Mouse (Mus musculus): Measurements from ENCODE around the gene Elf4.
A peak's percentile ranks its signal among the peaks of the same experiment; 100 is the strongest.
"Not testable (repeated sequence)": the region's sequence is repeated elsewhere in the genome, so short reads cannot be mapped to it uniquely, and the experiment has no call there.

The Elf4 gene

DNA sequence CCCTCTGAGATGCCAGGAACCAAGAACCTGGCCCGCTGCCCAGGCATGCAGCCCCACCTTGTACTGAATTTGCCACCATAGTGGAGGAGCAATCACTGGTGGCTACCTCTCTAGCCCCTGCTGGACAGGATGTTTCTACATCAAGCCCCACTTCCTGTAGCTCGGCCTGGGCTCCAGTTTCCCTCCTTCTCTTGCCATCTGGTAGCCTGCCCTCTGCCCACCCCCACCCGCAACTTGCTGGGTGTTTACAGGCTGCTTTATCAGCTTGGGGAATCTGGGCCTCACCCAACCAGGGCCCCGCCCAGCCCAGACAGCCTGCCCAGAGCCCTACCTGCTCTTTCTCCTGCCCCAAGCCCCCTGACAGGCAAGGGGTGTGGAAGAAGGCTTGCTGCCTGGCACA, 23.9 kb downstream of the Elf4 start:
- no peak for DNase-seq (ENCODE audit: extremely low spot score)

DNA sequence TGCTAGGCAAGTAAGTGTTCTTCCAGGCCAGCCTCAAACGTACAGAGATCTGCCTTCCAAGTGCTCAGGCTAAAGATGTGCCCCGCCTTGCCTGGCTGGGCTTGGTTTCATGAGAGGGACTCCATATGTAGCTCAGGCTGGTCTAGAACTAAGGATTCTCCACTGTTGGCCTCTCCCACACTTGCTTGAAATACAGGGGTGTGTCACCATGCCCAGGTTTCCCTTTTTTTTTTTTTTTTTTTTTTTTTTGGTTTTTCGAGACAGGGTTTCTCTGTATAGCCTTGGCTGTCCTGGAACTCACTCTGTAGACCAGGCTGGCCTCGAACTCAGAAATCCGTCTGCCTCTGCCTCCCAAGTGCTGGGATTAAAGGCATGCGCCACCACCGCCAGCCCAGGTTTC, 26.9 kb downstream of the Elf4 start:
- not testable (repeated sequence) for DNase-seq (ENCODE audit: extremely low spot score)

DNA sequence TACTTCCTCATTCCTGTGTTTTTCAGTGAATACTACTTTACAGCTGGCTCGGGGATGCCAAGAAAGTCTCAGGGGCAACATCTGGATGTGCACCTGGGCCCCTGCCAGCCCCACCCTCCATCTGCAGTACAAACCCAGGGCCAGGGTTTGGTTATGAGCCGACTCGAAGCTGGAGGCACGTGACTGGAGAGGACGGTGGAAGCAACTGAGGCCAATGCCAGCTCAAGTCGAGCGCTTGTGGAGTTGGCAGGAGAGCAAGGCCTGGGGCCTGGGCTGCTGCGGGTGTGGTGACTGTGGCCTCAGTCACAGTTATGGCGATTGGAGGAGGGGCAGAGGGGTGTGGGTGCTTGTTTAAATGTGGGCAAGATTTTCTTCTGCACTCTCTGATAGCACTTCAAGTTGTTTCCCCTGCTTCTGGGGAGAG, 27.4 kb downstream of the Elf4 start:
- DNase-seq (ENCODE audit: extremely low spot score) = no peak

DNA sequence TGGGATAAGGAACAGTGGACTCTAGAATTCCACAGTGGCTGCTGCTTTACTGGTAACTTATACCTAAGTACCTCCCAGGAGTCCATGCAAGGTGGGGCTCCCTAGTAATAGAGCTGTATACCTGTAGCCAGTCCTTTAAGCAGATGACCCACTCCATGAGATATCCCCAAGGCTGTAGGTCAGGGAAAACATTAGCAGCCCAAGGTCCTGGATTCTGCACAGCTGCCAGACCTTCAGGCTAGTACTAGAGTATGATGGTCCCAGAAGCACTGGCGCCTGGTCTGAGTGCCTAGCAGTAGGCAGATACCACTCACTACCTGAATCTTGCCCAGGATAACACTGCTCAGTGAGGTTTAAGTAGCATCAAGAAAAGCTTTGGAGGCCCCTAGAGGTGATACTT, 28.7 kb downstream of the Elf4 start:
- no peak for DNase-seq (ENCODE audit: extremely low spot score)

DNA sequence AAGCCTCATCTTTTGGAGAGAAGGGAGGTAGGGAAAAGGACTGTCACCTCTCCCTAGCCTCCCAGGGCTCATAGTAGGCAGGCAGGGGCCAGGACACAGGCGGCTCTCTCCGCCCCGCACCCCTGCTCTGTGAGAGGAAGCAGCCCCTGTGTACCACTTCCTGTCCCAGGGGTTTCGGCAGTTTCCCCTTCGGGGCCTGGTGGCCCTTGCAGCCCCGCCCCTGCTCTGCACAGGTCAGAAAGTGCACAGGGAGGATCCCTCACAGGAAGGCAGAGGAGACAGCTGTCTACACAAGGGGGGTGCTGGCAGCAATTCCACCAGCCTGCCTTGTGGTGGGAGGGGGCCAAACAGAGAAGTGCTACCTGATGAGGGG, 29.4 kb downstream of the Elf4 start:
- DNase-seq (ENCODE audit: extremely low spot score) = no peak

DNA sequence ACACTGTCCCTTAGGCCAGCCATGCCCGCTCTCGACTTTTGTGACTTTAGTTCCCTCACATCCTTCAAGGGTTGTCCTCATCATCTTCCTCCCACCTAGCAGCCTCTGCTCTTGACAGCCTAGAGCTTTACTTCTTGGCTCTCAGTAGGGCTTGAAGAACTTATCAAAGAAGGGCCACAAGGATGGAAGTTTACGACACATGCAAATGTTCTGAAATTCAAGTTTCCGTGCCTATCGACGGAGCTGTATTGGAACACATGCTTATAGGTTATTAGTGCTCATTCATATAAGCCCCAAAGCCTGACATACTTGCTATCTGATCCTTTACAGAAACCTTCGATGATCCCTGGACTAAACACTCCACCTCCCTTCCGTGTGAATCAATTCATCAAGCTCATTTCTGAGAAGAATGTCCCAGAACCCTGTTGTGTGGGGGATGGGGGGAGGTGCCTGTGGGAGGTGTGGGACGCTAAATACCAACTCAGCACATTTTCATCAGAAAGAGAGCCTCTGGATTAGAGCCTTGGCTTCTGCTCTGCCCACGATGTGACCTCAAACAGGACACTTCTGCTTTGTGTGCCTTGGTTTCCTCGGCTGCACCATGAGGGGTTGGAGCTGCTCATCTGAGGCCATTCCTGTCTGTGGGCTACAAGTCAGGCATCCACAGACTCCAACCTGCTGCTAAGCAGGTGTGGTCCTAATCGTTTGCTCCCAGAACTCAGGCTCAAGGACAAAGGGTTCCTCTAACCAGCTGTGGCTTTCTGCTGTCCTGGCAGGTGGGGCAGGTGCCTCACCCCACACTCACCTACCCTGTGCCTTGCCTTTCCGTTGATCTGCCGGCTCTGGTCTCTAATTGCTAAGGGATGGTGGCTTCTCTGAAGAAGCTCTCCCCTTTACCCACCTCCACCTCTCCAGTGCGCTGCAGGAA, 30.1 kb downstream of the Elf4 start:
- no peak for DNase-seq (ENCODE audit: extremely low spot score)

DNA sequence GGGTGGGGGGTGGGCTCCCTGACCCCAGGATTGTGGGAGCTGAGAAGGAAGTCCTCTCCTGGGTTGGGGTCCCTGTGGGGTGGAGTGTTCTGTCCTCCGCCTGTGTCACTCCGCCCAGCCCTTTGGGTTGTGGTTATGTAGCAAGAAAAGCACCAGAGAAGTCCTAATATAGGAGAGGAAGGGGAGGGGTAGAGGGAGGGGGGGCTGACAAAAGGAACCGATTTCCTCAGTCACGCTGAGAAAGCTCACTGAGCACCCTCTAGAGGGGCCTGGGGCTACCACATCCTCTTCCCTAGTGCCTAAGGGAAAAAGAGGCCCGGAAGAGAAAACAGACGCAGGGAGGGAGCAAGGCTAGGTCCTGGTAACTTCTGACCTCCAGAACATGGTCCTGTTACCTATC, 33.4 kb downstream of the Elf4 start:
- DNase-seq (ENCODE audit: extremely low spot score) = no peak

DNA sequence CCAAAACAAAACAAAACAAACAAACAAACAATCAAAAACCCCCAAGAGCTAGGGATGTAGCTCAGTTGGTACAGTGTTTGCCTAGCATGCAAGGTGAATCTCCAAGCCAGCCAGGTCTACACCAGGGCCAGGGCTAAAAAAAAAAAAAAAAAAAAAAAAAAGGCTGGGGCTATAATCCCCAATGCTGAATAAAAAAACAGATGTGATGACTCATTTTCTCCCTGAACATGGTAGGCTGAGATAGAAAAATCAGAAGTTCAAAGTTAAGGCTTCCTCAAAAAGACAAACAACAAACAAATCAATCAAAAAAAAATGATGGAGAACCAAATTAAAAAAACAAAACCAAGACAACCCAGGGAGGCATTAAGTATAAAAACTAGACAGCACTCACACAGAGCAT, 33.8 kb downstream of the Elf4 start:
- DNase-seq (ENCODE audit: extremely low spot score) = no peak

DNA sequence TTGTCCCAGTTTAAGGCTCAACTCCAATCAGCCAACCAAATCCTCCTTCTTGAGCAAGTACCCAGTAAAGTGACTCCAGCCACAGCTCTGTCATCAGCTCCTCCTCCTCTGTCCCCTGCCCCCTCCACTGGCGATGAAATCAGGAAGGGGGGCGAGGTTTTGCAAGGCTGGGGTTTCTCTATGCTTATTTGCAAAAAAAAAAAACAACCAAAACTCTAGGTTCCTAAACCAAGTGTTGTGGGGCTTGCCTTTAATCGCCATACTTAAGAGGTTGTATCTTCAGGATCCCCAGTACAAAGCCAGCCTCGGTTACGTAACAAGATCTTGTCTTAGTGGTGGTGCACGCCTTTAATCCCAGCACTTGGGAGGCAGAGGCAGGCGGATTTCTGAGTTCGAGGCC, 34.3 kb downstream of the Elf4 start:
- no peak for DNase-seq (ENCODE audit: extremely low spot score)

DNA sequence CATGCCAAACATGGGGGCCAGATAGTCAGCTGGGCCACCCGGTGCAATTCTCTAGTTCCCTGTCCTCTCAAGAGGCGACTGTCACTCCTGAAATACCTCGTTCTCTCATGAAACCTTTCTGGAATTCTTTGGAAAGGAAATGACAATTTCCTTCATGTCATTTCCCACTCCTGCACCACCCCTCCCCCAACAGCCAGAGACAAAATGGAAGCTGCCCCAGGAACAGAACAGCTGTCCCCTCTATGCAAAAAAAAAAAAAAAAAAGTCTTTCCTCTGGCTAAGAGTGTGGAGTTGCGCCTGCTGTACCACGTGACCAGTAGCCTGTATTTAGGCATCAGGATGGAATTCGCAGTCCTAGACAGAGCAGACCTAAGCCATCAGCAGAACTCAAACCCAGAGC, 34.7 kb downstream of the Elf4 start:
- no peak for DNase-seq (ENCODE audit: extremely low spot score)

DNA sequence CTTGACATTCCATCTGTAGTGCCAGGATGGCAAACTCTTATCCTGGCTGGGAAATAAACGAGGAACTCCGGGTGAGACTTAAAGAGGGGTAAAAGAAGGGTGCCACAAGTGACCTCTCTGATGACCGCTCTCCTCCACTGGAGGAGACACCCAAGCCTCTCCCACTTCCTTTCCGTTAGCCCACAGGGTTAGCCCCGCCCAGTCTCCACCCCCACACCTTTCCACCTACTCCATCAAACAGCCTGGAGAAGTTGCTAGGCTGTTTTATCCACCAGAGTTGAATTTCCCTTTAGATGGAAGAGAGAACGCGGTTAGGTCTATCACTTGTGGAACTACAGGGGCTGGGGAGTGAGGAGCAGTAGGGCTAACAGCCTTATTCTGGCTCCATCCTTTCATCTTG, 37.7 kb downstream of the Elf4 start:
- no peak for DNase-seq (ENCODE audit: extremely low spot score)

DNA sequence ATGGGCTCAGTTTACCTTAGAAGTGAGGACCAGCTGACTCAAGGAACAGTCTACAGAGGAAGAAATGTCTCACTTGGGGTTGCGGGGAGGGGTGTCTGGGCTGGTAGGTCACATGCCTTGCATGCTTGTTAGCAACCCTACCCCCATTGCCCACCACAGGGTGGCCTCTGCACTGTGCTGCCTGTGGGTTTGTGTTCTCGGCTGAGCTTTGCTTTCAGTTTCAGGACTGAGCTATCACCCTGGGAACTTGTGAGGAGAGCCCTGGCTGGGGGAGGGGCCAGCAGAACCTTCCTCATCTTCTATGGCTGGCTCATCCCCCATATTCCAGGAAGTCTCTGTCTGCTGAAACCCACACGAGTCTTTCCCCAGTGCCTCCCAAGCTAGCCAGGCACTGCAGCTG, 38.3 kb downstream of the Elf4 start:
- no peak for DNase-seq (ENCODE audit: extremely low spot score)

DNA sequence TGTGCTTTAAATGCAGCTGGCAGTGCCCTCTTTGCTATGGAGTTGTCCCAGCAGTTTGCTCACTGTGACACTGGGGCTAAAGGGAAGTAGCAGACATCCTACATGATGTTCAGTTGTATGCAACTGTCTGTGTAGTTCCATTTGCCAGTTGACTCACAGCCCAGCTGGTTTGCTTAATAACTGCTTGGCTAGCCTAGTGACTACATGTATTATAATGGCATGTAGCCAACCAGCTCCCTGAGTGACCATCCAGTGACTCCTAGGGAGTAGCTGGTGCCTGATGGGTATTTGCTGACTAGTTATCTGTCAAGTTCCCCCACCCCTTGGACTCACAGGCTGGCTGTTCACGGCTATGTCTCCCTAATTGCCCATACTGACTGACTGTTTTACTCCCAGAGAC, 39.3 kb downstream of the Elf4 start:
- no peak for DNase-seq (ENCODE audit: extremely low spot score)

DNA sequence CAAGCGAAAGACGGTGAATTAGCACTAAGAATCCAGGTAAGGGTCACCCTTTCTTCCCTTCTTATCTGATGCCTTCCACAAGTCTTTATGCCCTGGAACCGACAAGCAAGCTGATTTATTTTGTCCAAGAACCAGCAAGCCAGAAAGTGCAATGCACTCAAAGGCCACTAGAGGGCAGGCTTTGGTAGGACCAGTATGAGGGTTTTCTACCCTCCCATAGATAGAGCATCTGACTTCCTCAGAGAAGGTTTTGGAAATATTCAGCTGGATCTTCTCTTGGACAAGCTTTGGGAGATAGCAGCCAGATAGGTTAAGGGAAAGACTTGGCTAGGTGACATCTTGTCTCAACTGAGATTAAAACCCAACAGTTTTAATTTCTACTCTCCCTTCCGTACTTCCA, 39.9 kb downstream of the Elf4 start:
- peak; percentile 57 for DNase-seq (ENCODE audit: extremely low spot score)

DNA sequence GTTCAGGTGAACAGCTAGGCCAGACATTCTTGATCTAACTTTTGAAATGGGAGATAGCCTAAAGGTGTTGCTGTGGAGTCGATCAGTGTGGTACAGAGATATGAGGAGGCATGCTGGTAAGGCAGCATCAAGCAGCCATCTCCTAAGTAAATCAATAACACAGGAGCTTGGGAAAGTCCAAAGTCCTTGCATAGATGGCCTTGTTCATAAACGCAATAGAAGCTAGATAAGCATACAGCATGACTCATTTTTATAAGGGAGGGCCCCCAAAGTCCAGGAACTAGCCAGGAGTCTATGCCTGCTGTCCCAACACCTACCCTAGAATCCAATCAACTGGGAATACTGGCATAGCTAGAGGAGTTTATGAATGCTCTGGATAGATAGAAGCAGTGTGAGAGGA, 44.5 kb downstream of the Elf4 start:
- DNase-seq (ENCODE audit: extremely low spot score) = no peak

DNA sequence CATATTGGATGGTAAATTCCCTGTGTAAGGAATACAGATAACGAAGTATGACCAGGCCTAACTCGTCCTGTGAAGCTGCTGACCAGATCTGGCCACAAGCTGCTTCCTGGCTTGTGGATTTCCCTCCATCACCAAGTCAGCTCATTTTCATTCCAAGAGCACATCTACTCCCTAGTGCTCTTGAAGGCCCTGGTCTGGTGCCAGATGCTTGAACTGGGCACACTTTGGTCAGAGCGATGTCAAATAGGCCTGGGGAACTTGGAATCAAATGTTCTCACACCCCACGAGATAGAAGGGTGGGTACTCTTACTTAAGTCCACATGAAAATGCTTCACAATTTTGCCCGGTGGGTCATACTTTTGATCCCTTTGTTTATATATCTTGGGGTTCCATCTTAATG, 48.6 kb downstream of the Elf4 start:
- no peak for DNase-seq (ENCODE audit: extremely low spot score)

DNA sequence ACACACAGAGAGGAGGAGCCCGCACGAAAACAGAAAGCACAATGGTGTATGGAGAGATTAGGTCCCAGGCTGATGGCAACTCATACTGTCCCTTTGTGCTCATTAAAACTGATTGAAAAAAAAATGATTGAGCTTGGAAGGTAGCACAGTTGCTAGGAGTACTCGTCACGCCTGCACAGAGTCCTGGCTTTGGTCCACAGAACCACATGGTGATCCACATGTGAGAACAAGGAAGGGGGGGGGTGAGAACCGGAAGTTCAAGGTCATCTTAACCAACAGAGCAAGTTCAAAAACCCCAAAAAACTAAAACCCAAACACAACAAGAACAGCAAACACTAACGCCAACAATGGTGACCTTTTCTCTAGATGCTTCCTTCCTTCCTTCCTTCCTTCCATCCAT, 50.3 kb downstream of the Elf4 start:
- DNase-seq (ENCODE audit: extremely low spot score) = no peak

DNA sequence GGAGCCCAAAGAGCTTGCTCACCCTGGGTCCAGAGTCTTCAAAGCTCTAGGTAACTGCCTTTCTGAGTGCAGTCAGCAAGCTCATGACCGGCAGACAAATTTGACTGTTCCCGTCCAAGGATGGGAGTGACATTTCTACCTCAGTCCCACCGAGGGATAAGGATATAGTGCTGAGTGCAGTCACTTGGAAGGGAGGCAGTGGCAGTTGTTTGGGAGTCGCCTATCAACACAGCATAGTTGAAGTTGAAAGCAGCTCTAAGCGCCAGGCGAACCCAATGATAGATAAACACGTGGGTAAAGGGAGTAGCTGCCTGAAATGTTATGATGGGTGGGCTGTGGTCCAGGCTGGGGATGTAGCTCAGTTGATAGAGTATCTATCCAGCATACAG, 52.5 kb downstream of the Elf4 start:
- no peak for DNase-seq (ENCODE audit: extremely low spot score)

DNA sequence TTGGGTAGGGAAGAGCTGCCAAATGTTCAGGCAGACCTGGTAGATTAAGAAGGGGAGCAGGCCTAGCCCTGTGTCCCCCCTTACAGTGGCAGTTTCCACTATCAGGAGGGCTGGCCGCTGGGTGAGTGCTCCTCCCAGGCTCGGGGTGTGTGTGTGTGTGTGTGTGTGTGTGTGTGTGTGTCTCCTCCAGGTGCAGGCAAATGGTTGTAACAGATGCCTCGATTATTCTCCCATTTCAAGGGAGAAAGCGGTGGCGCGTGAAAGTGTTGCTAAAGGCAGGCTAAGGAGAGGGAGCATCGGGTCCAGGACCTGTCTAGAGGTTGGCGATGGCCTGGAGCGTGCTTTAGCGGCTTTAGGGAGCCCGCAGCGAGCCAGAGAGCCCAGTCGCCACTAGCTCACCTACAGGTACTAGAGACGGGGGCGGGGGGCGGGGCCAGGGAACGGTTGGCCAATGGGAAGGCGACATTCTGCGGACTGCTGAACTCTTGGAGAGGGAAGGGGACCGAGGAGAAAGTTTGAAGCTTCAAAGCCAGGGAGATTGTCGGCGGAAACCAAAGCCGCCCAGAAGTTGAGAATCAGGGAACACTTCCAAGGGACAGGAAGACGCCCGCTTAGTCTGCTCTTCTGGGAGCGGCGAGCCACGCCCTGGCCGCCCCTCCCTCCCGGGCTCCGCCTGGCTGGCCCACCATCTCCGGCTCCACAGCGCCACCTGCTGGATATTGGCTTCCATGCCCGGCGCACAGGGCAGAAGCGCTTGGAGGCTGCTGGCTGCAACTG, 53.1 kb downstream of the Elf4 start:
- peak; percentile 83 for DNase-seq (ENCODE audit: extremely low spot score)

DNA sequence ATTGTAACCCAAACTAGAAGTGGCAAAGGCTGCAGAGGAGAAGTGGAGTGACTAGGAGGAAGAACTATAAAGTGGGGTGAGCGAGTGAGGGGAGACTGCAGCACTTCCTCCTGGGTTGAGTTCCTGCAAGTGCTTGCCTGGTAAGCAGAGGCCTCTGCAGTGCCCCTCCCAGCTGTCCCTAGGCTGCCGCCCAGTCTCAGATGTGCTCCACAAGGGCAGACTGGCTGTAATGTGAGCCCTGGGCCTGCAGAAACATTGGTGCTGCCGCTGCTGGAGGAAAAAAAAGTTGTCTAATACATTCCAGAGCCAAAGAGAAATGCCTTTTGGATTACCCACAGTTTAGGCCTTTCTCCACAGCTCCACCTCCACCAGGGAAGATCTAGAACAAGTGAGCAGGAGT, 57.8 kb downstream of the Elf4 start:
- DNase-seq (ENCODE audit: extremely low spot score) = peak; percentile 8

DNA sequence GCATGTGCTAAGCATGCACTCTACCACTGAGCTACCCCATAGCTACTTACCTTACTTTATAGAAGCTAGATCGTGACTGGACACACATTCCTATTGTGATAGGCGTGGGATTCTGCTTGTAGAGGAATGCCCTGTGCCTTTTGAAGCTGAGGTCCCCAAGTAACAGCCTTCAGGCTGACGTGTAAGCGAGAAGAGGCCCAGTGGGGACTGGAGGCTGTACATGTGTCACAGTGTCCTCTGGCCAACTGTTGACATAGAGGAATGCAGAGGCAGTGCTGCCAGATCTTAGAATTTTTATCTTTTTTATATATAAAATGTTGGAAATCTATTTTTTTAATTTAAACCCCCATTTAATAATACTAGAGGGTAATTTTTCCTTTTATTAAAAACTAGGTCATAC, 62.9 kb downstream of the Elf4 start:
- no peak for DNase-seq (ENCODE audit: extremely low spot score)

DNA sequence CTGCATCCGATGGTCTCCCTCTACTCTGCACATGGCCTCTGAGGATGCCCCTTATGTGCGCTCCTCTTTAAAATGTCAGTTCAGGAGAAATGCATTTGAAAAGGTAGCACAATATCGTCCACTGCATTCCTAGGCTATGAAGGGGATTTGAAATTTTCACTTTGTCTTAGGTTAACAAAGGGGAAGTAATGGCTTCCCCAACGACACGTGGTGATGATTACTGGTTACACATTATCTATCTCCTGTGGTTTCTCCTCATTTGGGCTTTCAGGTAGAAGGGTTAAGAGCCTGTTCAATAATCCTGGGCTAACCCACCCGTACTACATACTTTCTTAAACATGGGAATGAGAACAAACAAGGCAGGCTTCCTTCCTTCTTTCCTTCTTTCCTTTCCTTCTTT, 73.6 kb downstream of the Elf4 start:
- no peak for DNase-seq (ENCODE audit: extremely low spot score)

DNA sequence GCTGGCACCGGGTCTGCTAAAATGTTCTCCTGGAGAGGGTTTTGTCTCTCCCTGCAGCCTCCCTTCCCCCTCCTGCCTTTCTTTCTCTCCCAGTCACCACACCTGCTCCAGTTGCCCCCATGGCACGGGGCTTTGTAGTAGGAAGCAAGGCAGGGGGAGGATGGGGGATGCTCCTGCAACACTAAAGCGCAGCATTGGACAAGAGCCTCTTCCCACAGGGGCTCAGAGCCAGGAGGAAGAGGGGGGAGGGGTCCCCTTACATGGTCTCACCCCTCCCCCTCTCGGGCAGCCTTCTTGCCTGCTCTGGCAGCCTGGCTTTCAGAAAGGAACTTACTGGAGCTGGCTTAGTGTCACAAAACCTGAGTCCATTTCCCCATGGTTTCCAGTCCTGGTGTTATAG, 77.0 kb downstream of the Elf4 start:
- no peak for DNase-seq (ENCODE audit: extremely low spot score)
